Mouse (Mus musculus) cerebral cortex, adult 2 months (tissue): ENCODE data around the gene Swi5.

ENCODE experiments used
- WGBS: fragments of 180-500 bp; shearing (Covaris S2); methylation state at CpG from one replicate; pipeline ENCODE4 v1.1.7; 2018; 5-methylcytosine and 5-hydroxymethylcytosine counted together

The Swi5 gene

DNA sequence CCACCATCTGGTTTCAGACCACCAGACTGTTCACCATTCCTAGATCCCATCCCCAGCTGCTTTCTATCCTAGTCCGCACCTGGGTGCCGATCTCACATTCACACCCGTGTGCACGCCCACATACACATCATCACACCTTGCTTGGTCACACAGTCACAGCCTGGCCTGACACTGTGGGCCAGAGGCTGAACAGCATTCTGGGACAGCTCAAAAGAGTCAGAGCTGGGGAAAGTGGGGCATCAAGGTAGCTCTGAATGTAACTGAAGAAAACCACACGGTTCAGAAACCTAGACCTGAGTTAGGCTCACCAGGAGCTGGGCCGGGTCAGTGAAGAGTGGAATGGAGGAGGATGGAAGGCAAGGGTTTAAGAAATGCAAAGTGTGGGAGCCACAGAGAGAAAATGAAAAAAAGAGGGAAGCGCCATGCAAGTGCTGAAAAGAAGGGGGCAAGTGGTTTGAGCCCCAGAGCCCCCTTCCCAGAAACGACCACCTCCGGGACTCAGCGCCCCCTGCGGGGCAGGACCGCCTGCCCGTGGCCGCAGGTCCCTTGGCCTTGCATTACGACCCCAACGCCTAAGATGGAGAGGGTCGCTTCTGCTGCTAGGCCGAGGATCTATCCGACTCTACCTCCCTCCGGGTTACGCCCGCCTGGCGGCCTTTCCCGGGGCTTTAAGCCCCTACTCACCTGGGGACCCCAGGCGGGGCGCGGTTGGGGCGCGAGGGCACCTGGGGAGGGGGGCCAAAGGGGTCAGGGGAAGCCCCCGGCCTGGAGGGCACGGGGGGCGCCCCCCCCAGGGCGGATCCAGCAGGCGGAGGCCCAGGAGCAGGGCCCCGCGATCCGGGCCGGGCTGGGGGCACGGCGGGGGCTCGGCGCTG is 23.8 kb upstream of the Swi5 start:
- 16% methylated on average over 42 of the region's 42 CpGs for WGBS

DNA sequence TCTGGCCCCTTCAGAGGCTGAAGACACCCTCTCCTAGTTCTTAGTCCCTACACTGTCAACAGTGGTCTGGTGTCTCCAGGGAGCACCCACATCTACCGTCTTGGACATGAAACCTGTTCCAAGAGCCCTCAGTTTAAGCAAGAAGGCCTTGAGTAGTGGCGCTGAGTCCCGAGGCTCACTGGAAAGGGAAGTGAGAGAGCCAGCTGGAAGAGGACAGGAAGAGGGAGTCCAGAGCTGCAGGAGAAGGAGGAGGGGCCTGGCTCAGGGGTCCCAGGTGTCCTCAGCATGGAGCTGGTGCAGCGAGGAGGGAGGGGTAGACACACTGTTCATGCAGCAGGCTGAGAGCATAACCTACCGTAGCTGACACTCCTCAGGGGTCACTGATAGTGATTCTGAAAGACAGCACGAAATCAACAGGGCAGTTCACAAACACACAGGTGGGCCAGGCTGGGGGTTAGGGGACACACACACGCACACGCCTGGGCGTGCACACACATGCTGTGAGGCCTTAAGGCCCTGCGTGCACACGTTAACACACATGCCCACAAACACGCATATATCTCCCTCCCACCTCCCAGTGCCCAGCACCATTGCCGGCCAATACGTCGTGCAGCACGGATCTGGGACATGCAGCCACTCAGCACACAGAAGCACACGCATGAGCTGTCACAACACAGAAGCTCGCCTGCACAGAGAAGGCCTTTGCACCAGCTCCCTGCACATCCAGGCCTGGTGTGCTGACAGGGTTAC is 22.4 kb upstream of the Swi5 start:
- 69% methylated on average over 18 of the region's 18 CpGs for WGBS

DNA sequence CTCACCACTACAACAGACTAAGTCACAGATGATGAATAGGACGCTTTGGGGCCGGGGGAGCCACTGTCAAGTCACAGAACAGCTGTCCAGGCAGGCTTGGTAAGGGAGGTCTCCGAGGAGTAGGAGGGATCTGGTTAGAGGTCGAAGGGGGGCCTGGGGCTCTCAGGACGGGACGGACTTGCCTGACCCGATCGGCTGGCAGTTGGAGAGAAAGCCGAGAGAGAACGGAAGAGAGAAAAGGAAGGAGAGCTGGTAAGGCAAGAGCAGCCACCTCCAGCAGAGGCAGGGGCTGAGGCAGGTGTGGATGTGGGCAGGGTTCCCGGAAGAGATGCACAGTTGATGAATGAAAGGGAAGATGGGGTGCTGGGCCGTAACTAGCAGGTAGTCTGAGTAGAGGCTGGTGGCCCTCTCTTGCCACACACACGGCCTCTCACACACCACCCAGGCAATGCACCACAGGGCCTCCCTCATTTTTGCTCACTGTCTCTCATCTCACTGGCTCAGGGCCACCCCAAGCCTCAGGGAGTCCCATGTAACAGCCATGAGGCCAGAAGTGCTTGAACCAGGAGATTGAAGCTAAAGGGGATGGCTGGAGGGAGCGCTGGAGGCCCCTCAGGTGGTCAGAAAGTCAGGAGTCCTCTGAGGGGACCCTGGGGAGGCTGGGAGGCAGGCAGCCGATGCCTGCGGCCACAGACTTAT is 21.1 kb upstream of the Swi5 start:
- 75% methylated on average over 16 of the region's 16 CpGs for WGBS

GRCm38 (mm10) chr2:32307941-32308760 is 20.3 kb upstream of the Swi5 start:
- WGBS, result 41% methylated on average over 8 of the region's 8 CpGs

DNA sequence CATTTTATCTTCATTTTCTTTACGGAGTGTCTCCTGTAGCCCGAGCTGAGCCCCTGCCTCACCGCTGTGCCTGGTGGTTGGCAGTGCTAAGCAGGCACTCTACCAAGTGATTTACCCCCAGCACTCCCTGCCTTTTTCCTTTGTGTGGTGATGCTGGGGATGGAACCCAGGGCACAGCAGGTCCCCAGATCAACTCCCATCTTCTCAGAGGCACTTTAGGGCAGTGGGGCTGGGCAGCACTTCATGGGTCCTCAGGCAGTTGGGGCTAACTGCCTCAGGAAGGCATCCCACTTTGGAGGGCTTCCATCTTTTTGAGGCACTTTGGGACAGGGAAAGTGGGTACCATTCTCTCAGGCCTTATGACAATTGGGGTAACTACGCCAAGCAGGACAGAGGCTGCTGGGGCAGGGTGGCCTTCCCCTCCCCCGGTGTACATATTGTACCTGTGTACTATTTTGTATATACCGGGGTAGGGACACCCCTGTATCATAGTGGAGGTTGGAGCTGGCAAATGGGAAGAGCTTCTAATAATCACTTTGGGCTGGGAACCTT is 19.4 kb upstream of the Swi5 start:
- 60% methylated on average over 6 of the region's 6 CpGs for WGBS

DNA sequence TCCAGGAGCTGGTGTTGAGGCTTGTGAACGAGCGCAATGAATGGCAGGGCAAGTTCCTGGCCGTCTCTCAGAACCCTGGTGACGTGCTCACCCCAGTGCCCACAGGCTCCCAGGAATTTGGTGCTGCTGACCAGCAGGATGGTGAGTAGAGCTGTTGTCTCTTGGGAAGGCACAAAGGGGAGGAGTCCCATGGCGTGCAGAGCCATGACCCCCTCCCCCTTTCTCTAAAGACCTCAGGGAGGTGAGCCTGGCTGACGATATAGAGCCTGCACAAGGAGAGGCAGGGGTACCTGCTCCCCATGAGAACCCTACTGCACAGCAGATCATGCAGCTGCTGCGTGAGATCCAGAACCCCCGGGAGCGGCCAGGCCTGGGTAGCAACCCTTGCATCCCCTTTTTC is 18.3 kb upstream of the Swi5 start:
- WGBS, result 78% methylated on average over 9 of the region's 9 CpGs

DNA sequence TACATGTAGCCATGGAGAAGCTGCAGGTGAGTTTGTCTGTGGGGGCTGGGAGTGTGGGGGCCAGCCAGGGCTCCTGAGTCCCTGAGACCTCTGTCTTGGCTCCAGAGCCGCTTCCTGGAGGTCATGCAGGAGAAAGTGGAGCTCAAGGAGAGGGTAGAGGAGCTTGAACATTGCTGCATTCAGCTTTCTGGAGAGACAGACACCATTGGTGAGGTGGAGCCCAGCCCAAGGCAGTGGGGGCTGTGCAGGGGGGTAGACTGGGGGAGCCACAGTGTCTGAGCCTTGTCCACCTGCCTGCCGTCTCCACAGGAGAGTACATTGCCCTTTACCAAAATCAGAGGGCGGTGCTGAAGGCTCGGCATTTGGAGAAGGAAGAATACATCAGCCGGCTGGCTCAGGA is 17.8 kb upstream of the Swi5 start:
- 78% methylated on average over 5 of the region's 5 CpGs for WGBS

DNA sequence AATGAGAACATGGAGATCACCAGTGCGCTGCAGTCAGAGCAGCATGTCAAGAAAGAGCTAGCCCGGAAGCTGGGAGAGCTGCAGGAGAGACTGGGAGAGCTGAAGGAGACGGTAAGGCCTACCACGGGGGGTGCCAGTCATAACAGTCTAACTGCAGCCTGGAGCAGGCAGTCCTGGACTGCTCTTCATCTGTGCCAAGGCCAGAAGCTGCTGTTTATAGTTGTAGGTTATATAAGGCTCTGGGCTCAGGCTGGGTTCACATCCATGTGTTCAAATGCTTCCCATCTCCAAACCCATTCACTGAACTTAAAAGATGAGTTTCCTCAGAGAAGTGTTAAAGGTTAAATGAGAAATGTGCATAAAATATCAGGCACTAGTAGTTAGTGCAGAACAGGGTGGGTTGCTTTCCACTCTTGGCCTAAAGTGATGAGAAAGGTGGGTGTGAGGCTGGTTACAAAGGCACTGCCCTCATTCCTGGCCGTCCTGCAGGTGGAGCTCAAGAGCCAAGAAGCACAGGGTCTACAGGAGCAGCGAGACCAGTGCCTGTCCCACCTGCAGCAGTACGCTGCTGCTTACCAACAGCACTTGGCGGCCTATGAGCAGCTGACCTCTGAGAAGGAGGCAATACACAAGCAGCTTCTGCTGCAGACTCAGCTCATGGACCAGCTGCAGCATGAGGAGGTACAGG is 16.4 kb upstream of the Swi5 start:
- WGBS, result 41% methylated on average over 8 of the region's 8 CpGs

DNA sequence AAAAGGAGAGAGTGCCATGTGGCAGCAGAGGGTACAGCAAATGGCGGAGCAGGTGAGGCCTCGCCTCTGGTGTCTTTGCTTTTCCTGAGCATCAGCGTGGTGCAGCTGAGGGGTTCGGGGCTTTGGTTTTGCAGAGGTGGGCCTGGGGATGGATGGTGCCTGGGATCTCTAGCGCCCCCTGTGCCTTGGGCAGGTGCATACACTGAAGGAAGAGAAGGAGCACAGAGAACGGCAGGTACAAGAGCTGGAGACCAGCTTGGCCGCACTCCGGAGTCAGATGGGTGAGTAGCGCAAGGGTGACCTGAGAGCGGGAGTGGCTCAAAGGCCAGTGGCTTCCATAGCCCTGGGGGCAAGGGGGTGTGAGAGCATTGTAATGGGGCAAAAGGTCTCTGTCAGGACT is 15.1 kb upstream of the Swi5 start:
- 91% methylated on average over 10 of the region's 10 CpGs for WGBS

DNA sequence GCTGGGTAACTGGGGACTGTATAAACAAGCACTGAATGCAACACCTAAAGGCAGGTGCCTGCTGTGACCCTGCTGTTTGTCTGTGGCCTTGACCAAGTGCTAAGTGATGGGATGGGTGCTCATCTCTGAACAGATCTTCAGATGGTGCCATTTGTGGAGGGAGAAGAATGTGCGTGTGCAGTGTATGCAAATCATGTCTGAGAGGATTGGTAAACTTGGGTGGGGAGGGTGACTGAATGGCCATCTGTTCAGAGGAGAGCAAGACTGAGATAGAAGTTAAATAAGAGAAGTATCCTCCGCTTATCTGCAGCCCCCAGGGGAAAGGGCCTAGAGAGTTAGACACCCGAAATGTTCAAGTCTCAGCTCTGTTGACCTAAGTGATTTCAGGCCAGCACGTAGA is 11.6 kb upstream of the Swi5 start:
- 65% methylated on average over 4 of the region's 4 CpGs for WGBS

- 62% methylated on average over 2 of the region's 2 CpGs for WGBS
Measured at GRCm38 (mm10) chr2:32295842-32296241, 8.0 kb upstream of the Swi5 start.

DNA sequence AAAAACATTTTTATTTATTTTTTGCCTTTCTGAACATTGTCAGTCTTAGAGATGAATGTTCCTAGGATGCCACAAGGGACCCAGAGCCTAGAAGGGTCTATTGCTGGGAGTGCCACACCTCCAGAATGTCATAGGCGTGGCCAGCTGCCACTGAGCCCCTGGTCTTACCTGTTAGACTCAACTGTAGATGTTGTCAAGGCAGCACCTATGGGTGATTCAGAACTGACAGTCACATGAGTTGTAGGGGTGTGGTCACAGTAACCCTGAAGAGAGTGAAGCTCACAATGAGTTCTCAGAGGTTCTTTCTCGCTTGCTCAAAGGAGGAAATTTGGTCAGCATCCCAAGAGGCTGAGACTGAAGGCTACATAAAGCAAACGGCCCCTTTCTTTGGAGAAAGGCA is 7.4 kb upstream of the Swi5 start:
- 90% methylated on average over 3 of the region's 3 CpGs for WGBS

GRCm38 (mm10) chr2:32294348-32294747 is 6.5 kb upstream of the Swi5 start:
- 69% methylated on average over 8 of the region's 8 CpGs for WGBS

GRCm38 (mm10) chr2:32288371-32288931 is 576 bp upstream of the Swi5 start:
- WGBS, result under 1% methylated on average over 29 of the region's 29 CpGs

- under 1% methylated on average over 23 of the region's 23 CpGs for WGBS
Measured at GRCm38 (mm10) chr2:32287334-32287840, 488 bp downstream of the Swi5 start, which contains the start of gene Golga2. Gene Golga2 (plus strand): TSS chr2:32287384.

DNA sequence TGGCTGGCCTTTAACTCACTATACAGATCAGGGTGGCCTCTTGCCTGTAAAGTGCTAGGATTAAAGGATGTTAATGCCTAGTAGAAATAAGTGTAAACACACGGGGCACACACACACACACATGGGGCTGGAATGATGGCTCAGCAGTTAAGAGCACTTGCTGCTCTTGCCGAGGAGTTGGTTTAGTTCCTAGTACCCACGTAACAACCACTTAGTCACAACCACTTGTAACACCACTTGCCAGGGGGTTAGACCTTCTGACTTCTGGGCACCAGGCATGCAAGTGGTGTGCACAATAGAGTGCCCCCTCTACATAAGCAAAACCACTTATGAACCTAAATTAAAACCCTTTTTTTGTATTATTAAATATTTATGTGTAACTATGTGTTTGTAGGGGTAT is 3.9 kb downstream of the Swi5 start:
- WGBS, result 75% methylated on average over 3 of the region's 3 CpGs

- 82% methylated on average over 1 of the region's 1 CpGs for WGBS
Measured at GRCm38 (mm10) chr2:32282727-32283126, 5.1 kb downstream of the Swi5 start.

- 91% methylated on average over 2 of the region's 2 CpGs for WGBS
Measured at GRCm38 (mm10) chr2:32282289-32282688, 5.6 kb downstream of the Swi5 start.

- 66% methylated on average over 3 of the region's 3 CpGs for WGBS
Measured at GRCm38 (mm10) chr2:32275823-32276222, 12.1 kb downstream of the Swi5 start.

DNA sequence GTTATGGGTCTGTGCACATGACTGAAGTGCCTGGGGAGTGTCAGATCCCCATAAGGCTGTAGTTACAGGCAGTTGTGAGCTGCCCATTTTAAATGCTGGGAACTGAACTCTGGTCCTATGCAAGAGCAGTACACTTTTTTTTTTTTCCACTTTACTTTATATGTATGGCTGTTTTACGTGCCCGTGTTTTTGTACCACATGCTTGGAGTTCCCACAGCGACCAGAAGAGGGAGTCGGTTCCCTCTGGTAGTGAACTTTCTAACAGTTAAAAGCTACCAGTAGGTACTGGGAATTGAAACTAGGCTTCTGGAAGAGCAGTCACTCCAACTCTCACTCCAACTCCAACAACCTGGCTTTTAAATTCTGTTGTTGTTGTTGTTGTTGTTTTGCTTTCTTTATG is 27.2 kb downstream of the Swi5 start:
- WGBS, result 23% methylated on average over 4 of the region's 4 CpGs
